14 mouse cellular contexts compared by ENCODE assay signal in genomic region chr12:3854419-3854818, GRCm38 (mm10). TPM values are rescaled to one million over a fixed set of nuclear protein-coding genes. Genes with fewer than 3 reads are reported as not detected.
DNase-seq lines count a peak whose midpoint lies in the region; ATAC-seq and TF ChIP-seq lines count a peak whose summit lies in the region.
"Had no signal": no experiment of that assay in that cellular context is flagged by ENCODE, and none has a peak within 500 bp of the region (broad histone marks: within the 10 kb centered on the region; RNA-seq: fewer than 3 reads in every experiment).

No protein-coding gene starts in this region.

- no peak for TF ChIP-seq POLR2A in embryonic fibroblast, embryonic 13.5 days (IDR thresholded peaks at IDR 0.05; ENCODE audit: low read depth, low read length)

- no peaks in the 10 kb centered on the region for H3K9me3 ChIP-seq in heart, embryonic 12.5 days (replicated peaks)
- H3K9me3 ChIP-seq: limb, embryonic 10.5 days; liver, embryonic 13.5 days had no signal

- peak overlapping the region; percentile 100 for H3K27ac ChIP-seq in heart, embryonic 12.5 days (ENCODE audit: poor library complexity, severe bottlenecking)
- H3K27ac ChIP-seq in layer of hippocampus, adult 2 months: peak overlapping the region; percentile 92; the same call in 1 of the 2 replicates
- peak overlapping the region; percentile 59; the same call in 1 of the 2 replicates for H3K27ac ChIP-seq in embryonic fibroblast, embryonic 13.5 days (ENCODE audit: insufficient read depth, low read length)
- H3K27ac ChIP-seq: limb, embryonic 10.5 days had no signal

- H3K4me1 ChIP-seq in heart, embryonic 12.5 days (replicated peaks): peaks cover 43% of the 10 kb centered on the region
- peaks cover 22% of the 10 kb centered on the region for H3K4me1 ChIP-seq in embryonic fibroblast, embryonic 13.5 days (ENCODE audit: control insufficient read depth, insufficient read depth, low read length)

- no peak for DNase-seq in heart, adult 18-20 months
- DNase-seq in layer of hippocampus, adult 2 months (ENCODE audit: low spot score in 2 of 2): no peak
- no peak for DNase-seq in layer of hippocampus, postnatal 14 days (ENCODE audit: low spot score in 2 of 2)
- peak; percentile 49 for DNase-seq in A20 (ENCODE audit: low read depth, low spot score)
- no peak for DNase-seq in spleen, adult 12 weeks (ENCODE audit: low spot score)
- DNase-seq: cerebellum, adult 11-12 months; kidney, adult 9 months; liver, embryonic 13.5 days; right cerebral cortex, adult 18-20 months had no signal

- TF ChIP-seq CTCF in layer of hippocampus, adult 2 months (conservative IDR thresholded peaks at IDR 0.05): no peak
- TF ChIP-seq CTCF in embryonic fibroblast, embryonic 13.5 days (IDR thresholded peaks at IDR 0.05; ENCODE audit: borderline replicate concordance, insufficient read depth, low read length): no peak

- ATAC-seq in heart, embryonic 12.5 days (ENCODE audit: insufficient number of reproducible peaks, low FRiP score): no peak
- ATAC-seq: hindbrain, embryonic 16.5 days had no signal

- H3K9ac ChIP-seq in heart, embryonic 12.5 days: no peak overlapping the region
- H3K9ac ChIP-seq: liver, embryonic 13.5 days had no signal

- 66% methylated on average over 4 of the region's 4 CpGs for WGBS in heart, embryonic 12.5 days

- peaks cover 53% of the 10 kb centered on the region for H3K36me3 ChIP-seq in heart, embryonic 12.5 days

- no peak overlapping the region for H3K4me3 ChIP-seq in heart, embryonic 12.5 days
- no peak overlapping the region for H3K4me3 ChIP-seq in layer of hippocampus, adult 2 months
- no peak overlapping the region for H3K4me3 ChIP-seq in embryonic fibroblast, embryonic 13.5 days (ENCODE audit: insufficient read depth, low read length)
- H3K4me3 ChIP-seq: erythroblast, embryonic 14.5 days; limb, embryonic 10.5 days; liver, embryonic 13.5 days had no signal

- H3K4me2 ChIP-seq in heart, embryonic 12.5 days: no peak overlapping the region
- H3K4me2 ChIP-seq: liver, embryonic 13.5 days had no signal

- H3K27me3 ChIP-seq in heart, embryonic 12.5 days (replicated peaks): no peaks in the 10 kb centered on the region
- H3K27me3 ChIP-seq: liver, embryonic 13.5 days had no signal

RNA-seq across cellular contexts. Expression of gene Dnmt3a, which starts 48.6 kb away (rescaled TPM):
- 139 and 142 TPM in 2 replicates for polyA plus RNA-seq in heart, embryonic 12.5 days (2016; fragmentation: Nextera tagmentation; extraction: Ambion mirVana)
- total RNA-seq in heart, adult 18-20 months (2021): 10 to 100 TPM; 38.8 to 42.4 TPM
- total RNA-seq in layer of hippocampus, adult 2 months (2021): 10 to 100 TPM; 70.3 to 82.5 TPM
- 100 to 1,000 TPM; 272 to 273 TPM for total RNA-seq in layer of hippocampus, postnatal 14 days (2021)
- polyA plus RNA-seq in embryonic fibroblast, embryonic 13.5 days (2011; ENCODE audit: insufficient read length, low read depth, missing spikeins): 21.6 and 27.0 TPM in 2 replicates
